Mouse (Mus musculus): ENCODE measurements around the gene Tarbp2.

The Tarbp2 gene

GRCm38 (mm10) chr15:102505073-102505769 is 12.8 kb upstream of the Tarbp2 start:
- no peak for DNase-seq (ENCODE audit: extremely low read depth, low read depth, low spot score)

- DNase-seq (ENCODE audit: extremely low read depth, low read depth, low spot score) = no peak
Observed at GRCm38 (mm10) chr15:102505770-102506463, 12.1 kb upstream of the Tarbp2 start.

DNA sequence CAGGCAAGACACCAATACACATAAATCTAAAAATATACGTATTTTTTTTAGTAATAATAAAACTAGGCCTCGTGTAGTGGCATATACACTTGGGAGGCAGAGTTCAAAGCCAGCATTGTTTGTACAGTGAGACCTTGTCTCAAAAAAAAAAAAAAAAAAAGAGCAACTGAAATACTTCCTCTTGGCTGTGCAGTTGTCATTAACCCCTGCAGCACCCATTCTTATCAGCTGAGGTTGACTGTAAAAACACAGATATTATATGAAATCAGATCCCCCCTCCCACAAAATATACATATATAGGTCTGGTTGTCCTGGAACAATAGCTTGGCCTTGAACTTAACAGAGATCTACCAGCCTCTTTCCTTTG is 11.5 kb upstream of the Tarbp2 start:
- DNase-seq (ENCODE audit: extremely low read depth, low read depth, low spot score) = no peak

DNA sequence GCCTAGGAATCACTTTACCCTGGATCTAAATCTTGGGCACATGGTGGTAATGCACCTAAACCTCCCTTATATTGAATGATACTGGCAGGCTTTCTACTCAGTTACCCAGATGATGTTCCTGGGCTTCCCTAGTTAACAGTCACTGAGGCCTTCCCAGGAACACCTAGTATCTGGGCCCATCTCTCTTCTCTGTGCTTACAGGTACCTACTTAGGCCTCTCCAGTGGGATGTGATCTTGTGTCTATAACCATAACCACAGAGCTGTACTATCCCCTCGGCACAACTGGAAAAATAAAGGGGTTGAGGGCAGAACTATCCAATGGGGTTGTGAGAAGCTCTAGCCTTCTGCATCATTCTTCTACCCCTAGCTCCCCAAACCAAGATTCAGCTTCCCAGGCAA is 11.1 kb upstream of the Tarbp2 start:
- no peak for DNase-seq (ENCODE audit: extremely low read depth, low read depth, low spot score)

- DNase-seq (ENCODE audit: extremely low read depth, low read depth, low spot score) = no peak
Observed at GRCm38 (mm10) chr15:102507561-102507960, 10.4 kb upstream of the Tarbp2 start.

GRCm38 (mm10) chr15:102508336-102508735 is 9.7 kb upstream of the Tarbp2 start:
- no peak for DNase-seq (ENCODE audit: extremely low read depth, low read depth, low spot score)

DNA sequence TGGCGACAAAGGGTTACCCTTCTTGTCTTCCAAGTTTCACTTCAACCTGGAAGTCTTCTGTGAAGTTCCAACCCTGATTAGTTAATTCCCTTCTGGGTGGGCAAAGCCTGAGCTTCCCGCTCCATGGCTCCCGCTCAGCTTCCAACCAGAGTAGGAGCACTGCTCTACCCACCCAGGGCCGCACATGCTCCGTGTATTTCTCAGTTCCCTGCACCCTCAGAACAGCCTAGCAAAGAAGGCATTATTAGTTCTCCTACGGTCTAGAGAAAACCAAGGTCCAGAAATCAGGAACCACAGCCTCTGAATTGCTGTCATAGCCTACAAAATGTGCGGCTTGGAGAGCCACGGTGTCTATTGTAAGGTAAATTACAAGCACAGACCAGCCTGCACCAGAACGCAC is 7.9 kb upstream of the Tarbp2 start:
- no peak for DNase-seq (ENCODE audit: extremely low read depth, low read depth, low spot score)

DNA sequence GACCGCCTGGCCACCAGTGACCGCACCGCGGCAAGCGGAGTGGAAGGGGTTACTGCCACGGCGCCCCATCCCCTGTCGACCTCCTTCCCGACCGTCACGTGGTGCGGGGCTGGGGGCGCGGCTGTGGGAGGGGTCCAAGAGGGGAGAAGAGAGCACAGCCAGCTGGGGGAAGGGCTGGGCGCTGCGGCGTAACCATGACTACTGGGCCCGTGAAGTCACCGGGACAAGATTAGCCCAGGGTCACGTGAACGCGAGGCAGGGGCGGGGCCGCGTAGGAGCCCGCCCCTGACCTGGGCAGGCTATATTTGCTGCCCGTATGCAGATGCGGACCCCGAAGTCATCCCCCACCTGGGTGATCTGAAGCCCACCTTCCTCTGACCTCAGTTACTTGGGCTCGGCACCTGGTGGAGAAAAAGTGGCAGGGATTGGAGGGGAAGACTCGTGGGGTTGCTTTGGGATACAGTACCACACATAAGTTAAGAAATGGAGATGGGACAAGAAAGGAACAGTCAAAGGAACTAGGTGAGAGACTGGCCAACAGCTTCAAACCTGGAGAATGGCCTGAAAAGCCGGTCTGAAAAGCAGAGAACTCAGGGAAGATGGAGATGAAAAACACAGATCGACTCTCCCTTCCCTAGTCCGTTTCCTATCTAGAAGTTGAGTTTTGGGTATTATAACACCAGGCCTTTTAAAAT is 7.3 kb upstream of the Tarbp2 start:
- no peak for DNase-seq (ENCODE audit: extremely low read depth, low read depth, low spot score)

DNA sequence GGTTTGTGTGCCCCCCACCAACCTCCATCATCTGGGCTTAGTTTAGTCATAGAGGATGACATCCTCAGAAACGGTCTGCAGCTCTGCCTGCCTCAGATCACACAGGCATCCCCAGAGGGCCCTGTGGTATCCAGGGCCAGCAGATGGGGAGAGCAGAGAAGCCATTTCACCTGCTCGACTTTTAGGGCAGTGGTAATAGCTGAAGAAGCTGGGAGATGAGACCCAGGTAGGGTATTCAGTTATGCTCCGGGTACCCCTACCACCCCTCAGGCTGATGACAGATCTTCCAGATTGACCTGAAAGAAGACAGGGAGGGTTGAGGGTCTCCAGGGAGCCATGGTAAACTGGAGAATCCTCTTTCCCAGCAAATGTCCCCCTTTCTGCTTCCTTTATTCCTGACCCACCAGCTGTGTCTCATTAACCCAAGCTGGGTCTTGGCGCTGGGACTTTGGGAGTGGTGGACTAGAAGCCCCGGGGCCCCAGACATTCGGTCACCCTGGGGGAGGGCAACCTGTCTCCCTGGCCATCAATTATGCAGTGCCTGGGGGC is 6.6 kb upstream of the Tarbp2 start:
- no peak for DNase-seq (ENCODE audit: extremely low read depth, low read depth, low spot score)

GRCm38 (mm10) chr15:102512010-102512409 is 6.0 kb upstream of the Tarbp2 start:
- DNase-seq (ENCODE audit: extremely low read depth, low read depth, low spot score) = no peak

- DNase-seq (ENCODE audit: extremely low read depth, low read depth, low spot score) = no peak
Observed at GRCm38 (mm10) chr15:102512471-102512870, 5.5 kb upstream of the Tarbp2 start.

DNA sequence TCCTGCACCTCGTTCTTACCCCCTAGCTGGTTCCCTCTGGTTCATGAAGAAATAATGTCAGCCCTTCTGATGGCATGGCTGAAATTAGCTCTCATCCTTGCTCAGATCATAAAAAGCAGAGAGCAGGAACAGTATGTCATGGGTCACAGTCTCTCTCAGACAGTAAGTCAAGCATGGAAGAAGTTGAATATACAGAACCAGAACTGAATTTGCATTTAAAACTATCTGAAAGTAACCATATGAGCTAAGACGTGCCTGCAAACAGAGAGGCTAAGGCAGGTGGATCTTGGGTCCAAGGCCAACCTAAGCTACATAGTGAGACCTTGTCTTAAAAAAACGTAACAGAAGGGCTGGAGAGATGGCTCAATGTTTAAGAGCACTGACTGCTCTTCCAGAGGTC is 5.0 kb upstream of the Tarbp2 start:
- no peak for DNase-seq (ENCODE audit: extremely low read depth, low read depth, low spot score)

DNA sequence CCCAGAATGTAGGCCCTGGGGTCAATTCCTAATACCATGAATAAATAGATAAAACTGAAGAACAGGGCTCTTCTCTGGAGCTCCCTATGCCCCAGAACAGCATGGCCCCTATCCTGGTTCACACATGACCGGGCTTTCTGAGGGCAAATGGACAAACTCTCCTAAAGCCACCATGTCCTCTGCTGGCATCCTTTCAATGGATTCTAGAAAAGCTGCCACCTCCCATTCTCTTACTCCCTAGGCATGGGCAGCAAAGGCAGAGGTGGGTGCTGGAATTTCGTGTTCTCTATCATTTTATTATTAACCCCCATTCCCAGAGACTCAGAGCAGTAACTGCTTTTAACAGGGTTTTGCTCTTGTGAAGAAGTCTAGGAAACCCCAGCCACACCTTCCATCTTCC is 2.7 kb upstream of the Tarbp2 start:
- no peak for DNase-seq (ENCODE audit: extremely low read depth, low read depth, low spot score)

GRCm38 (mm10) chr15:102515791-102516190 is 2.2 kb upstream of the Tarbp2 start:
- no peak for DNase-seq (ENCODE audit: extremely low read depth, low read depth, low spot score)

GRCm38 (mm10) chr15:102516293-102516692 is 1.7 kb upstream of the Tarbp2 start:
- no peak for DNase-seq (ENCODE audit: extremely low read depth, low read depth, low spot score)

- DNase-seq (ENCODE audit: extremely low read depth, low read depth, low spot score) = no peak
Observed at GRCm38 (mm10) chr15:102516728-102517404, 1.1 kb upstream of the Tarbp2 start, which contains the start of gene Map3k12. TSS of gene Map3k12 (minus strand) at chr15:102517064.

DNA sequence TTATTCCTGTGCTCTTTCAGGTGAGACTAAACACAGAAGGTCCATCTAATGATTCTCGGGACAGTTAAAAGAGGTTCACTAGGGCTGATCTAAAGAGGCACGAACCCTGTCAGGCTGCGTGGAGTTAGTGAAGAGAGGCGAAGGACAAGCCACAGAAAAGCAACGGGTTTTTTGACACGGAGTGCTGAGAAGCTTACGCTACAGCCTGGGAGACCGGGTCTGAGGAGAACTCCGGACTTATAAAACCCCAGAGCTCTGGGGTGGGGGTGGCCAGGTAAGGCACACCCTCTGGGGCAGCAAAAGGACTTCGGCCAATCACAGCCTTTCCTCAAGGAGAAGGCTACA is 389 bp upstream of the Tarbp2 start:
- no peak for DNase-seq (ENCODE audit: extremely low read depth, low read depth, low spot score)

GRCm38 (mm10) chr15:102518859-102519201 is 838 bp downstream of the Tarbp2 start:
- DNase-seq (ENCODE audit: extremely low read depth, low read depth, low spot score) = no peak

DNA sequence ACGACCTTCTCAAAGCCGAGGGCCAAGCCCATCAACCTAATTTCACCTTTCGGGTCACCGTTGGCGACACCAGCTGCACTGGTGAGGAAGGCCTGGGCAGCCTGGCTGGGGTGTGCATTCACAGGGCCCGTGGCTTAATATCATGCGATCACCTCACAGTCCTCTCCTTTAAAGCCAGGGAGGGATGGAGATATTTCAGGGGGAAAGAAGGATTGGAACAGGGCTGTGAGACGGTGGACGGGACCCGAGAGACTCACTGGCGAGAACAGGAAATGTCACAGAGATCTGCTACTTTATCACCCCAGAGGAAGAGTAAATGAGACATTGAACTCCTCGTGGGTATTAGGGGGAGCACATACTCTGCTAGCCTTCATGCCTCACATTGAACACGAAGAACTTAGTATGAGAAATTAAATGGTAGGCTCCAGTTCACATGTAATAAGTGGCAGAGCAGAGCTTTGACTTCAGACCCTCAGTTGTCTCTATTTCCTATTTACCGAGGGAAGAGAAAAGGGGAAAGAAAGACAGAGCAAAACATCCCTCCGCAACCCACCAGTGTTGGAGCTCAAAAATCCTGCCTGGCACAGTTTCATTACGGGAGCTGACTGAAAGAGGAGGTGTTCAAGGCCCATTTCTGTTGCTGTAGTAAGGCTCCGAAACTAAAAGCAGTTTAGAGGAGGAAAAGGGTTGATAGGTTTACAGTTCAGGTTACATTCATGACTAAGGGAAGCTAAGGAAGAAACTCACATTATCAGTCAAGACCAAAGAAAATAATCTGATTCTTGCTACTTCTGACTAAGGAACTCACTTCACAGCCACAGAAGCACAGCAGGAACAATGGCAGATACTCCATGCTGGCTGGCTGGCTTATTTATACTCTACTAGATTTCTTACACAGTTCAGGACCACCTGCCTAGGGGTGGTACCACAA is 1.5 kb downstream of the Tarbp2 start:
- DNase-seq (ENCODE audit: extremely low read depth, low read depth, low spot score) = no peak

- no peak for DNase-seq (ENCODE audit: extremely low read depth, low read depth, low spot score)
Observed at GRCm38 (mm10) chr15:102520416-102520815, 2.4 kb downstream of the Tarbp2 start.
